Mouse (Mus musculus) midbrain, embryonic 13.5 days (tissue): ENCODE measurements around the gene Zfp13. TPM values are rescaled to one million over a fixed set of nuclear protein-coding genes. Genes with fewer than 3 reads are reported as not detected.

ENCODE experiments used
- ATAC-seq: fragments of 200-750 bp; cut with Nextera tagmentation; 2 replicates; pipeline ENCODE4 v1.8.0; 2017; ENCODE audit warnings: mild to moderate bottlenecking, moderate TSS enrichment, moderate library complexity
- H3K27ac ChIP-seq: fragments of 300-500 bp; sonication (generic); 2 replicates; pipeline ENCODE4 v1.5.1; 2015; ENCODE audit warnings: inconsistent platforms, mild to moderate bottlenecking, moderate library complexity
- H3K27me3 ChIP-seq: fragments of 300-500 bp; sonication (generic); 2 replicates; pipeline ENCODE4 v1.6.1; 2015; ENCODE audit warnings: mild to moderate bottlenecking, inconsistent platforms
- H3K36me3 ChIP-seq: fragments of 300-500 bp; sonication (generic); 2 replicates; pipeline ENCODE4 v1.6.1; 2015; ENCODE audit warnings: mild to moderate bottlenecking, inconsistent platforms
- H3K4me1 ChIP-seq: fragments of 300-500 bp; sonication (generic); replicated peaks from 2 replicates; pipeline ENCODE4 v1.6.1; 2015; ENCODE audit warnings: inconsistent platforms
- H3K4me2 ChIP-seq: fragments of 300-500 bp; sonication (generic); replicated peaks from 2 replicates; pipeline ENCODE4 v1.6.1; 2015; ENCODE audit warnings: moderate library complexity, mild to moderate bottlenecking, inconsistent platforms
- H3K4me3 ChIP-seq: fragments of 300-500 bp; sonication (generic); replicated peaks from 2 replicates; pipeline ENCODE4 v1.5.1; 2015; ENCODE audit warnings: mild to moderate bottlenecking, inconsistent platforms
- H3K9ac ChIP-seq: fragments of 300-500 bp; sonication (generic); replicated peaks from 2 replicates; pipeline ENCODE4 v1.6.1; 2015; ENCODE audit warnings: mild to moderate bottlenecking, inconsistent platforms
- H3K9me3 ChIP-seq: fragments of 300-500 bp; sonication (generic); 2 replicates; pipeline ENCODE4 v1.6.1; 2016; ENCODE audit warnings: mild to moderate bottlenecking, inconsistent platforms
- WGBS: fragments of 180-500 bp; shearing (Covaris S2); methylation state at CpG from one replicate; pipeline ENCODE4 v1.1.7; 2015; 5-methylcytosine and 5-hydroxymethylcytosine counted together
- polyA plus RNA-seq: library from polyadenylated mRNA; unstranded; fragments of >200 nt; fragmentation: Nextera tagmentation; extraction: Ambion mirVana; gene quantifications from 2 replicates; pipeline ENCODE4 v1.2.1, GENCODE M21; 2015

The Zfp13 gene
- polyA plus RNA-seq = 26.6 and 28.7 TPM in 2 replicates

- Histone ChIP-seq H3K27ac (0 out of 2 replicates have a peak within 1 kb of the TSS, but pooled peaks have one; percentile 41), H3K4me3 (peak within 1 kb of the TSS; percentile 39), H3K36me3 (no peaks in the 10 kb centered on the region), H3K27me3 (peaks cover 3% of the 10 kb centered on the region; the same call in 1 of the 2 replicates), H3K9me3 (no peaks in the 10 kb centered on the region), H3K9ac (peak within 1 kb of the TSS; percentile 40), H3K4me1 (peaks cover 17% of the 10 kb centered on the region), H3K4me2 (peak within 1 kb of the TSS; percentile 58)
- WGBS = 12% methylated on average over 31 of the region's 31 CpGs
- peak; percentile 95 for ATAC-seq
Measured at GRCm38 (mm10) chr17:23598582-23599552, at the start of gene Zfp13. TSS of gene Zfp13 (minus strand) at chr17:23599487.

GRCm38 (mm10) chr17:23645894-23646293, 46.6 kb upstream of the Zfp13 start:
- no peak overlapping the region for H3K4me2 ChIP-seq
- no peaks in the 10 kb centered on the region for H3K9me3 ChIP-seq
- ATAC-seq = no peak
- H3K36me3 ChIP-seq = no peaks in the 10 kb centered on the region
- H3K4me1 ChIP-seq = peaks cover 10% of the 10 kb centered on the region
- no peak overlapping the region for H3K9ac ChIP-seq
- H3K4me3 ChIP-seq = no peak overlapping the region
- no peak overlapping the region for H3K27ac ChIP-seq
- H3K27me3 ChIP-seq = peaks cover 46% of the 10 kb centered on the region
- WGBS = 35% methylated on average over 10 of the region's 10 CpGs

DNA sequence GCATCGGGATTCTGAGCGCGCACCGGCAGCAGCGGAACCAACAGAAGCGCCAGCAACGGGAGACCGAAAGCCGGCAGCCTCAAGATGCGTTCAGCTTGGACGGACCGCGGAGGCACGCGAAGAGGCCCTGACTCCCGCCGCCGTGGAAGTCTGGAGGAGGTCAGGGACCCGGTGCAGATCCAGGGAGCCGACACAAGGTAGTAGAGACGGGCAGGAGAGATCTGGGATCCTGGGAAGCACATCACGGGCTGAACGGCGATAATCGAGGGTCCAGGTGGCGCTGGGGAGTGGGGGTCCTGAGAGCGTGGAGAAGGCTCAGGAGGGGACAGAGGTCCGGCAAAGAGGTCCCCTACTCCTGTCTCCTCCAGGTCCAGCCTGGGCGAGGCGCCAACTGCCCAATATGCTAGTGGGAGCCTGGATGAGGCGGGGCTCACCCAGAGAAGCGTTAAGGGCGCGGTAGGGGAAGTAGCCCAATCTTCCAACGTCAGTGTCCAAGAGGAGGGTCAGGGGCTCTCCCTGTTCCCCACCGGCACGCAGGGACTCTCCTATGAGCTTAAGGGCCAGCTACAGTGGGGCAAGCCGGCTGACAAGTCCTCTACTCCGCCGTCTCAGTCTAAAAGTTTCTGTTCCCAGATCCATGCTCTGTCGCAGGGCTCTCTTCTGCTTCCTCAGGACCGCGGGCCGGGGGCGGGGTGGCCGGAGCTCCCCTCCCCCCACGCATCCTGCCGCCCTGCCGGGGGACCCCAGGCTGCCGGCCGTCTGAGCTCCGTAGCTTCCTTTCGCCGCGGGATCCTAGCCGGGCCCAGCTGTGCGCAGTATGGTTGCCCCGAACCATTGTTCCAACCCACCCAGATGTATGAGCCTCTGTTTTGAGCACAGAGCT, 45.6 kb upstream of the Zfp13 start, which contains the start of gene Mmp25:
Gene Mmp25, minus strand, starts transcription at position 665 of the 883 bp plus-strand sequence.
- WGBS = under 1% methylated on average over 57 of the region's 58 CpGs
- H3K36me3 ChIP-seq = no peaks in the 10 kb centered on the region
- ATAC-seq = peak; percentile 40; the same call in 1 of the 2 replicates
- peak within 1 kb of the TSS; percentile 56 for H3K9ac ChIP-seq
- H3K9me3 ChIP-seq = no peaks in the 10 kb centered on the region
- H3K27ac ChIP-seq = no peak within 1 kb of the TSS
- H3K4me1 ChIP-seq = peaks cover 10% of the 10 kb centered on the region
- peak within 1 kb of the TSS; percentile 41 for H3K4me3 ChIP-seq
- H3K27me3 ChIP-seq = peaks cover 46% of the 10 kb centered on the region
- peak within 1 kb of the TSS; percentile 67 for H3K4me2 ChIP-seq

DNA sequence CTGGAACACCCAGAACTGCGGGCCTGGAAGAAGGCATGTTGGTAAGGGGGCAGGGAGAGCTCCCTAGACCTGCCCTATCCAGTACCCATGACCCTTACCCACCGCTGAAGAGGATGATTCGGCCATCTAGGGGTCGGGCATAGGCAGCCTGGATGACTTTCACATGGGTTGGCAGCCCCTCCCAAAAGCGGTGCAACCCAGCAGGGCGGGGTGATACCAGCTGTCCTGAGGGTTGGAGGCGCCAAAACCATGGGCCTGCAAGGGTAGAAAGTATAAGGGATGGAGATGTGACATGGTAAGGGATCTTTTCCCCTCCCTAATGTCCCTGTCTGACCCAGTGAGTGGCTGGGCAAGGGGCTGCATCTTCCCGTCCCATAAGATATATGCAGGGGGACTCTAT, 32.0 kb upstream of the Zfp13 start:
- H3K4me2 ChIP-seq = no peak overlapping the region
- H3K4me1 ChIP-seq = peaks cover 6% of the 10 kb centered on the region
- no peak overlapping the region for H3K27ac ChIP-seq
- 81% methylated on average over 8 of the region's 8 CpGs for WGBS
- H3K4me3 ChIP-seq = no peak overlapping the region
- H3K36me3 ChIP-seq = no peaks in the 10 kb centered on the region
- ATAC-seq = peak; percentile 46; the same call in 1 of the 2 replicates
- H3K9me3 ChIP-seq = no peaks in the 10 kb centered on the region
- no peaks in the 10 kb centered on the region for H3K27me3 ChIP-seq
- no peak overlapping the region for H3K9ac ChIP-seq

- peak; percentile 90 for ATAC-seq
- H3K4me3 ChIP-seq = peak overlapping the region; percentile 11; the same call in 1 of the 2 replicates
- H3K4me2 ChIP-seq = peak overlapping the region; percentile 42
- no peak overlapping the region for H3K9ac ChIP-seq
- H3K9me3 ChIP-seq = no peaks in the 10 kb centered on the region
- H3K27ac ChIP-seq = no peak overlapping the region
- no peaks in the 10 kb centered on the region for H3K27me3 ChIP-seq
- H3K36me3 ChIP-seq = no peaks in the 10 kb centered on the region
- peaks cover 6% of the 10 kb centered on the region for H3K4me1 ChIP-seq
- WGBS = 16% methylated on average over 22 of the region's 22 CpGs
Measured at GRCm38 (mm10) chr17:23630195-23631020, 31.1 kb upstream of the Zfp13 start.

DNA sequence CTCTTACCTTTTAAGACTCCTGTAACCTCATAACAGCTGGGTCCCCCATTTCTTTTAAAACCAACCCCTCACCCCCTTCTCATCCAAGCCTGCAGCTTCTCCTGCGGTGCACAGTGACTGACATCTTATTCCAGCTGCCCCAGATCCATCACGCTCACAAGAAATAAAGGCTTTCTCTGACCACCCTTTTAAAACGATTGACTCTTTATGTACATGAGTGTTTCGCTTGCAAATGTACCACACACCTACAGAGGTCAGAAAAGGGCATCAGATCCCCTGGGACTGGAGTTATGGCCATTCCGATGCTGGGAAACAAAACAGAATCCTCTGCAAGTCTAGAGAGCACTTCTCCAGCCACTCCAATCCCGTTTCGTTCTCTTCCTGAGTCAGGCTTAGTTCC, 28.5 kb upstream of the Zfp13 start:
- no peak overlapping the region for H3K4me3 ChIP-seq
- no peak overlapping the region for H3K9ac ChIP-seq
- H3K36me3 ChIP-seq = no peaks in the 10 kb centered on the region
- 36% methylated on average over 7 of the region's 7 CpGs for WGBS
- peaks cover 6% of the 10 kb centered on the region for H3K4me1 ChIP-seq
- no peaks in the 10 kb centered on the region for H3K27me3 ChIP-seq
- no peak for ATAC-seq
- H3K4me2 ChIP-seq = no peak overlapping the region
- H3K27ac ChIP-seq = no peak overlapping the region
- no peaks in the 10 kb centered on the region for H3K9me3 ChIP-seq

DNA sequence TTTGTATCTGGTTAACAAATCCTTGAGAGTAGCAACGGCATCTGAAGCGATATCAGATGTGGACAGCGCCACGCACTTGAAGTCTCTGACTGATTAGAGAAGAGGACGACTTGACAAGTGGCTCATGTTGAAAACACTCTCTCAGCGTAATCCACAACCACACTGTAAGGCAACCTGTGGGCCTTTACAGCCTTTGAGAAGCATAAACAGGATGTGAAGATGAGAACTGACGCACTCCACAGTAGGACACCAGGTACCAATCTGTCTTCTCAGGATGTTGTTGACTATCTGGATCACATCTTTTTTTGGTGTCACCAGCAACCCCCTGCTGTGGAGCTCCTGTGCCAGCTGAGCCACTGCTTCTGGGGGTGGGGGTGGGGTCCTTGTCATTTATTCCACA, 21.1 kb upstream of the Zfp13 start:
- H3K9ac ChIP-seq = no peak overlapping the region
- no peak overlapping the region for H3K4me3 ChIP-seq
- H3K4me2 ChIP-seq = no peak overlapping the region
- WGBS = 87% methylated on average over 7 of the region's 7 CpGs
- no peaks in the 10 kb centered on the region for H3K9me3 ChIP-seq
- no peaks in the 10 kb centered on the region for H3K4me1 ChIP-seq
- H3K27me3 ChIP-seq = 0 out of 2 replicates have a peak, but pooled peaks cover 6% of the 10 kb centered on the region
- no peaks in the 10 kb centered on the region for H3K36me3 ChIP-seq
- H3K27ac ChIP-seq = no peak overlapping the region
- ATAC-seq = no peak

GRCm38 (mm10) chr17:23617087-23617486, 17.8 kb upstream of the Zfp13 start:
- Histone ChIP-seq H3K9ac (no peak overlapping the region), H3K4me2 (no peak overlapping the region), H3K27ac (no peak overlapping the region), H3K9me3 (no peaks in the 10 kb centered on the region), H3K27me3 (0 out of 2 replicates have a peak, but pooled peaks cover 6% of the 10 kb centered on the region), H3K4me1 (no peaks in the 10 kb centered on the region), H3K36me3 (no peaks in the 10 kb centered on the region), H3K4me3 (no peak overlapping the region)
- no peak for ATAC-seq
- WGBS = 63% methylated on average over 9 of the region's 9 CpGs

GRCm38 (mm10) chr17:23610361-23610800, 11.1 kb upstream of the Zfp13 start:
- 0 out of 2 replicates have a peak, but pooled peaks have one; percentile 43 for ATAC-seq
- no peaks in the 10 kb centered on the region for H3K36me3 ChIP-seq
- H3K27ac ChIP-seq = no peak overlapping the region
- 88% methylated on average over 28 of the region's 28 CpGs for WGBS
- no peak overlapping the region for H3K9ac ChIP-seq
- no peak overlapping the region for H3K4me3 ChIP-seq
- no peak overlapping the region for H3K4me2 ChIP-seq
- no peaks in the 10 kb centered on the region for H3K27me3 ChIP-seq
- H3K9me3 ChIP-seq = no peaks in the 10 kb centered on the region
- no peaks in the 10 kb centered on the region for H3K4me1 ChIP-seq

DNA sequence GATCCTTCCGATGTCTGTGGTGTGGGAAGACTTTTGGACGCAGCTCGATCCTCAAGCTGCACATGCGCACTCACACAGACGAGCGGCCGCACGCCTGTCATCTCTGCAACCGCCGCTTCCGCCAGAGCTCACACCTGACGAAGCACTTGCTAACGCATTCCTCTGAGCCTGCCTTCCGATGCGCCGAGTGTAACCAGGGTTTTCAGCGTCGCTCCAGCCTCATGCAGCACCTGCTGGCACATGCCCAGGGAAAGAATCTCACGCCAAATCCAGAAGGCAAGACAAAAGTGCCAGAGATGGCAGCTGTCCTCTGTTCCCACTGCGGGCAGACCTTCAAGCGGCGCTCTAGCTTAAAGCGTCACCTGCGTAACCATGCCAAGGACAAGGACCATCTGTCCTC, 10.3 kb upstream of the Zfp13 start:
- Histone ChIP-seq H3K4me3 (no peak overlapping the region), H3K4me1 (no peaks in the 10 kb centered on the region), H3K27ac (no peak overlapping the region), H3K4me2 (no peak overlapping the region), H3K9ac (no peak overlapping the region), H3K36me3 (no peaks in the 10 kb centered on the region), H3K27me3 (no peaks in the 10 kb centered on the region), H3K9me3 (no peaks in the 10 kb centered on the region)
- WGBS = 94% methylated on average over 24 of the region's 24 CpGs
- ATAC-seq = no peak

DNA sequence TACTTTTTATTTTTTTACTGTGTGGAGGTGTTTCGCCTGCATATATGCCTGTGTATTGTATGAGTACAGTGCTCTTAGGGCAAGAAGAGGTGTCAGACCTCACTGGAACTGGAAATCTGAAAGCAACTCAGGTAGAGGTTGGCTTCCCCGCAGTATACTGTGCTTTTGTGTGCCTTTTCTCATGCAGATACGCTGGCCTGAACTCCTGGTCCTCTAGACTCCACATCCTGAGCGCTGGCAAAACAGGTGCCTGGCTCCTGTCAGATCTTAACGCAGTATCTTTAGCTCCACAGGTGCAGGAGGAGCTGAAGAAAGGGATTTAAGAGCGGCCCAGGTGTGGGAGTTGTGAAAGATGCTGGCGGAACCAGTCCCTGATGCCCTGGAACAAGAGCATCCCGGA, 5.9 kb upstream of the Zfp13 start:
- Histone ChIP-seq H3K9me3 (no peaks in the 10 kb centered on the region), H3K27me3 (peaks cover 3% of the 10 kb centered on the region; the same call in 1 of the 2 replicates), H3K4me1 (no peaks in the 10 kb centered on the region), H3K4me2 (no peak overlapping the region), H3K27ac (no peak overlapping the region), H3K9ac (no peak overlapping the region), H3K4me3 (no peak overlapping the region), H3K36me3 (no peaks in the 10 kb centered on the region)
- WGBS = 82% methylated on average over 8 of the region's 8 CpGs
- ATAC-seq = no peak
